Mouse (Mus musculus) neural tube, embryonic 14.5 days (tissue): ENCODE measurements around the gene Tmem132c. TPM values are rescaled to one million over a fixed set of nuclear protein-coding genes. Genes with fewer than 3 reads are reported as not detected.
A peak's percentile ranks its signal among the peaks of the same experiment; 100 is the strongest.

Experiments
- ATAC-seq: fragments of 200-750 bp; cut with Nextera tagmentation; 2 replicates; pipeline ENCODE4 v1.8.0; 2017; ENCODE audit warnings: low read depth, mild to moderate bottlenecking, moderate TSS enrichment, moderate library complexity
- H3K27ac ChIP-seq: fragments of 300-500 bp; sonication (generic); 2 replicates; pipeline ENCODE4 v1.5.1; 2014; ENCODE audit warnings: low read depth, mild to moderate bottlenecking, control low read depth, low read length, moderate library complexity, mixed read lengths
- H3K27me3 ChIP-seq: fragments of 300-500 bp; sonication (generic); 2 replicates; pipeline ENCODE4 v1.6.1; 2014; ENCODE audit warnings: low read length; ENCODE audit not compliant: control insufficient read depth, insufficient read depth
- H3K36me3 ChIP-seq: fragments of 300-500 bp; sonication (generic); 2 replicates; pipeline ENCODE4 v1.6.1; 2014; ENCODE audit warnings: low read length, mixed read lengths; ENCODE audit not compliant: control insufficient read depth, insufficient read depth
- H3K4me1 ChIP-seq: fragments of 300-500 bp; sonication (generic); 2 replicates; pipeline ENCODE4 v1.6.1; 2014; ENCODE audit warnings: low read length; ENCODE audit not compliant: control insufficient read depth, insufficient read depth
- H3K4me2 ChIP-seq: fragments of 300-500 bp; sonication (generic); 2 replicates; pipeline ENCODE4 v1.6.1; 2014; ENCODE audit warnings: mild to moderate bottlenecking, low read depth, low read length, control low read depth
- H3K4me3 ChIP-seq: fragments of 300-500 bp; sonication (generic); 2 replicates; pipeline ENCODE4 v1.5.1; 2014; ENCODE audit warnings: low read depth, low read length, control low read depth, mixed read lengths
- H3K9ac ChIP-seq: fragments of 300-500 bp; sonication (generic); replicated peaks from 2 replicates; pipeline ENCODE4 v1.6.1; 2014; ENCODE audit warnings: low read depth, mild to moderate bottlenecking, control low read depth, low read length, mixed read lengths
- H3K9me3 ChIP-seq: fragments of 300-500 bp; sonication (generic); 2 replicates; pipeline ENCODE4 v1.6.1; 2016; ENCODE audit warnings: low read length; ENCODE audit not compliant: control insufficient read depth
- WGBS: fragments of 180-500 bp; shearing (Covaris S2); extraction: QIAGEN DNeasy Blood & Tissue Kit; methylation state at CpG from one replicate; pipeline ENCODE4 v1.1.7; 2014; 5-methylcytosine and 5-hydroxymethylcytosine counted together
- polyA plus RNA-seq: library from polyadenylated mRNA; unstranded; fragments of >200 nt; fragmentation: Nextera tagmentation; extraction: Ambion mirVana; gene quantifications from 2 replicates; pipeline ENCODE4 v1.2.1, GENCODE M21; 2014

Gene Tmem132c
- polyA plus RNA-seq, 1 experiment from 2014 or later, result 9.4 TPM

GRCm38 (mm10) chr5:127478322-127478721 is 236.7 kb downstream of the Tmem132c start:
- Histone ChIP-seq H3K9me3 (no peaks in the 10 kb centered on the region), H3K4me3 (no peak overlapping the region)
- WGBS, result 9% methylated on average over 11 of the region's 11 CpGs

GRCm38 (mm10) chr5:127480931-127481330 is 239.3 kb downstream of the Tmem132c start:
- Histone ChIP-seq H3K4me1 (peaks cover 19% of the 10 kb centered on the region), H3K36me3 (no peaks in the 10 kb centered on the region), H3K9ac (no peak overlapping the region), H3K4me3 (no peak overlapping the region), H3K9me3 (no peaks in the 10 kb centered on the region), H3K27ac (no peak overlapping the region), H3K4me2 (no peak overlapping the region), H3K27me3 (no peaks in the 10 kb centered on the region)
- WGBS, result 53% methylated on average over 9 of the region's 9 CpGs
- ATAC-seq, result no peak

More at GRCm38 (mm10) chr5:127478322-127478721, 236.7 kb downstream of the Tmem132c start:
- peaks cover 7% of the 10 kb centered on the region; the same call in 1 of the 2 replicates for H3K4me1 ChIP-seq
- no peak overlapping the region; the same call in 1 of the 2 replicates for H3K4me2 ChIP-seq
- no peak overlapping the region for H3K27ac ChIP-seq
- ATAC-seq, result no peak
- no peaks in the 10 kb centered on the region for H3K36me3 ChIP-seq
- no peak overlapping the region for H3K9ac ChIP-seq
- H3K27me3 ChIP-seq, result no peaks in the 10 kb centered on the region

- no peaks in the 10 kb centered on the region for H3K9me3 ChIP-seq
- no peak overlapping the region for H3K9ac ChIP-seq
- peaks cover 19% of the 10 kb centered on the region for H3K4me1 ChIP-seq
- no peak overlapping the region for H3K27ac ChIP-seq
- H3K4me3 ChIP-seq, result no peak overlapping the region
- H3K36me3 ChIP-seq, result no peaks in the 10 kb centered on the region
- WGBS, result 36% methylated on average over 5 of the region's 5 CpGs
- no peaks in the 10 kb centered on the region for H3K27me3 ChIP-seq
- no peak for ATAC-seq
- no peak overlapping the region for H3K4me2 ChIP-seq
Observed at GRCm38 (mm10) chr5:127481416-127481815, 239.8 kb downstream of the Tmem132c start.

- H3K36me3 ChIP-seq, result no peaks in the 10 kb centered on the region
- H3K9me3 ChIP-seq, result no peaks in the 10 kb centered on the region
- ATAC-seq, result no peak
- H3K27me3 ChIP-seq, result no peaks in the 10 kb centered on the region
- H3K4me2 ChIP-seq, result no peak overlapping the region
- no peak overlapping the region for H3K4me3 ChIP-seq
- peaks cover 19% of the 10 kb centered on the region for H3K4me1 ChIP-seq
- WGBS, result 62% methylated on average over 3 of the region's 3 CpGs
- H3K27ac ChIP-seq, result no peak overlapping the region
- no peak overlapping the region for H3K9ac ChIP-seq
Observed at GRCm38 (mm10) chr5:127482342-127482741, 240.7 kb downstream of the Tmem132c start.

- Histone ChIP-seq H3K4me3 (no peak overlapping the region), H3K9ac (no peak overlapping the region), H3K9me3 (no peaks in the 10 kb centered on the region), H3K27me3 (no peaks in the 10 kb centered on the region), H3K36me3 (no peaks in the 10 kb centered on the region), H3K27ac (no peak overlapping the region), H3K4me1 (peaks cover 11% of the 10 kb centered on the region), H3K4me2 (peak overlapping the region; percentile 21; the same call in 1 of the 2 replicates)
- no peak for ATAC-seq
- 14% methylated on average over 8 of the region's 8 CpGs for WGBS
Observed at GRCm38 (mm10) chr5:127483955-127484659, 242.5 kb downstream of the Tmem132c start.

GRCm38 (mm10) chr5:127484813-127485486 is 243.3 kb downstream of the Tmem132c start:
- Histone ChIP-seq H3K9me3 (no peaks in the 10 kb centered on the region), H3K9ac (no peak overlapping the region), H3K36me3 (no peaks in the 10 kb centered on the region), H3K4me3 (no peak overlapping the region), H3K27me3 (no peaks in the 10 kb centered on the region), H3K4me2 (peak overlapping the region; percentile 21; the same call in 1 of the 2 replicates), H3K4me1 (peaks cover 11% of the 10 kb centered on the region), H3K27ac (no peak overlapping the region)
- 13% methylated on average over 13 of the region's 13 CpGs for WGBS
- ATAC-seq, result no peak

- Histone ChIP-seq H3K27ac (no peak overlapping the region), H3K4me3 (no peak overlapping the region), H3K9ac (no peak overlapping the region), H3K4me2 (no peak overlapping the region), H3K4me1 (peaks cover 16% of the 10 kb centered on the region), H3K9me3 (no peaks in the 10 kb centered on the region), H3K36me3 (no peaks in the 10 kb centered on the region), H3K27me3 (no peaks in the 10 kb centered on the region)
- WGBS, result 93% methylated on average over 6 of the region's 6 CpGs
- no peak for ATAC-seq
Observed at GRCm38 (mm10) chr5:127487190-127487589, 245.6 kb downstream of the Tmem132c start.

GRCm38 (mm10) chr5:127488666-127489065 is 247.1 kb downstream of the Tmem132c start:
- Histone ChIP-seq H3K9ac (no peak overlapping the region), H3K4me2 (no peak overlapping the region), H3K4me1 (peaks cover 16% of the 10 kb centered on the region), H3K27me3 (no peaks in the 10 kb centered on the region), H3K27ac (no peak overlapping the region), H3K9me3 (no peaks in the 10 kb centered on the region), H3K4me3 (no peak overlapping the region), H3K36me3 (no peaks in the 10 kb centered on the region)
- WGBS, result 35% methylated on average over 13 of the region's 13 CpGs
- ATAC-seq, result peak; percentile 71; the same call in 1 of the 2 replicates

- Histone ChIP-seq H3K9me3 (no peaks in the 10 kb centered on the region), H3K27me3 (no peaks in the 10 kb centered on the region), H3K4me2 (no peak overlapping the region), H3K27ac (no peak overlapping the region), H3K9ac (no peak overlapping the region), H3K36me3 (no peaks in the 10 kb centered on the region), H3K4me1 (0 out of 2 replicates have a peak, but pooled peaks cover 5% of the 10 kb centered on the region), H3K4me3 (no peak overlapping the region)
- ATAC-seq, result no peak
- WGBS, result 88% methylated on average over 3 of the region's 3 CpGs
Observed at GRCm38 (mm10) chr5:127491724-127492123, 250.1 kb downstream of the Tmem132c start.
